Mouse (Mus musculus) forebrain, embryonic 12.5 days (tissue): Measurements from ENCODE around the gene 4930555G01Rik. TPM values are rescaled to one million over a fixed set of nuclear protein-coding genes. Genes with fewer than 3 reads are reported as not detected.
A peak's percentile ranks its signal among the peaks of the same experiment; 100 is the strongest.
"Not testable (repeated sequence)": the region's sequence is repeated elsewhere in the genome, so short reads cannot be mapped to it uniquely, and the experiment has no call there.

Source experiments
- ATAC-seq: fragments of 200-750 bp; cut with Nextera tagmentation; 2 replicates; pipeline ENCODE4 v1.8.0; 2017; ENCODE audit warnings: moderate TSS enrichment; ENCODE audit not compliant: low FRiP score
- H3K27ac ChIP-seq: fragments of 300-500 bp; sonication (generic); 2 replicates; pipeline ENCODE4 v1.5.1; 2016; ENCODE audit warnings: mild to moderate bottlenecking
- H3K27me3 ChIP-seq: fragments of 300-500 bp; sonication (generic); 2 replicates; pipeline ENCODE4 v1.6.1; 2016; ENCODE audit warnings: mild to moderate bottlenecking
- H3K36me3 ChIP-seq: fragments of 300-500 bp; sonication (generic); replicated peaks from 2 replicates; pipeline ENCODE4 v1.6.1; 2016; ENCODE audit warnings: mild to moderate bottlenecking
- H3K4me1 ChIP-seq: fragments of 300-500 bp; sonication (generic); 2 replicates; pipeline ENCODE4 v1.6.1; 2016
- H3K4me2 ChIP-seq: fragments of 300-500 bp; sonication (generic); 2 replicates; pipeline ENCODE4 v1.6.1; 2016; ENCODE audit warnings: mild to moderate bottlenecking, moderate library complexity
- H3K4me3 ChIP-seq: fragments of 300-500 bp; sonication (generic); replicated peaks from 2 replicates; pipeline ENCODE4 v1.5.1; 2016; ENCODE audit warnings: mild to moderate bottlenecking
- H3K9ac ChIP-seq: fragments of 300-500 bp; sonication (generic); 2 replicates; pipeline ENCODE4 v1.6.1; 2016; ENCODE audit warnings: mild to moderate bottlenecking
- H3K9me3 ChIP-seq: fragments of 300-500 bp; sonication (generic); 2 replicates; pipeline ENCODE4 v1.6.1; 2016
- WGBS: fragments of 180-500 bp; shearing (Covaris S2); methylation state at CpG from one replicate; pipeline ENCODE4 v1.1.7; 2016; 5-methylcytosine and 5-hydroxymethylcytosine counted together
- polyA plus RNA-seq: library from polyadenylated mRNA; unstranded; fragments of >200 nt; fragmentation: Nextera tagmentation; extraction: Ambion mirVana; gene quantifications from 2 replicates; pipeline ENCODE4 v1.2.1, GENCODE M21; 2016

Gene 4930555G01Rik
- not detected in 2 replicates for polyA plus RNA-seq

DNA sequence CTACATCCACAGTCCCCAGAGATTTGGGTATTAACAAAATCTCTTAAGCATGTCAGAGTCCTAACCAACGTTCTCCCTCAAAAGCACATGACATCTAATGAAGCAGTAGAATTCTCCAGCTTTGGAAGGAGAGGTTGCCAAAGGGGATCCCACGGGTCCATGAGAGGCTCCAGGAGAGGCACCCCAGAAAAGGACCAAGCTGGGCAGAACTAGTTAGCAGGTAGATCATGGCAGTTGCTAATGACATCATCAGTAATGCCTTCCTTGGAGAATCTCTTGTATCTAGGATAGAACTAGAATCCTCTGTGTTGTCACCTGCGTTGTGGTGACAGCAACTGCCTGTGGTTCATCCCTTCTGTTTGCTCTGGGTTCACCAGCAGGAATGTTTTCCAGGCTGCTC lies at the start of gene 4930555G01Rik:
Gene 4930555G01Rik, plus strand, starts transcription at position 301 of the 400 bp plus-strand sequence.
- WGBS: no CpG with 5 or more reads among the region's 3 CpGs

DNA sequence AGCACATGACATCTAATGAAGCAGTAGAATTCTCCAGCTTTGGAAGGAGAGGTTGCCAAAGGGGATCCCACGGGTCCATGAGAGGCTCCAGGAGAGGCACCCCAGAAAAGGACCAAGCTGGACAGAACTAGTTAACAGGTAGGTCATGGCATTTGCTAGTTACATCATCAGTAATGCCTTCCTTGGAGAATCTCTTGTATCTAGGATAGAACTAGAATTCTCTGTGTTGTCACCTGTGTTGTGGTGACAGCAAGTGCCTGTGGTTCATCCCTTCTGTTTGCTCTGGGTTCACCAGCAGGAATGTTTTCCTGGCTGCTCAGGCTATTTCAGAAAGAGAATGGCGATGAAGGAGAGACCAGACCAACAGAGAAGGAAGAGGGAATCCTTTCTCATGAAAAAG lies 34.8 kb upstream of the 4930555G01Rik start, which contains the start of gene Gm3298:
Gene Gm3298, plus strand, starts transcription at position 301 of the 400 bp plus-strand sequence.
- H3K9ac ChIP-seq, H3K4me3 ChIP-seq, H3K27me3 ChIP-seq, H3K36me3 ChIP-seq, H3K4me2 ChIP-seq, H3K9me3 ChIP-seq, H3K27ac ChIP-seq, ATAC-seq, H3K4me1 ChIP-seq: not testable (repeated sequence)
- 75% methylated on average over 1 of the region's 2 CpGs for WGBS

More for the DNA sequence above, at the start of gene 4930555G01Rik:
- H3K9ac ChIP-seq, H3K27ac ChIP-seq, H3K36me3 ChIP-seq, ATAC-seq, H3K9me3 ChIP-seq, H3K4me3 ChIP-seq, H3K4me2 ChIP-seq, H3K4me1 ChIP-seq, H3K27me3 ChIP-seq: not testable (repeated sequence)

DNA sequence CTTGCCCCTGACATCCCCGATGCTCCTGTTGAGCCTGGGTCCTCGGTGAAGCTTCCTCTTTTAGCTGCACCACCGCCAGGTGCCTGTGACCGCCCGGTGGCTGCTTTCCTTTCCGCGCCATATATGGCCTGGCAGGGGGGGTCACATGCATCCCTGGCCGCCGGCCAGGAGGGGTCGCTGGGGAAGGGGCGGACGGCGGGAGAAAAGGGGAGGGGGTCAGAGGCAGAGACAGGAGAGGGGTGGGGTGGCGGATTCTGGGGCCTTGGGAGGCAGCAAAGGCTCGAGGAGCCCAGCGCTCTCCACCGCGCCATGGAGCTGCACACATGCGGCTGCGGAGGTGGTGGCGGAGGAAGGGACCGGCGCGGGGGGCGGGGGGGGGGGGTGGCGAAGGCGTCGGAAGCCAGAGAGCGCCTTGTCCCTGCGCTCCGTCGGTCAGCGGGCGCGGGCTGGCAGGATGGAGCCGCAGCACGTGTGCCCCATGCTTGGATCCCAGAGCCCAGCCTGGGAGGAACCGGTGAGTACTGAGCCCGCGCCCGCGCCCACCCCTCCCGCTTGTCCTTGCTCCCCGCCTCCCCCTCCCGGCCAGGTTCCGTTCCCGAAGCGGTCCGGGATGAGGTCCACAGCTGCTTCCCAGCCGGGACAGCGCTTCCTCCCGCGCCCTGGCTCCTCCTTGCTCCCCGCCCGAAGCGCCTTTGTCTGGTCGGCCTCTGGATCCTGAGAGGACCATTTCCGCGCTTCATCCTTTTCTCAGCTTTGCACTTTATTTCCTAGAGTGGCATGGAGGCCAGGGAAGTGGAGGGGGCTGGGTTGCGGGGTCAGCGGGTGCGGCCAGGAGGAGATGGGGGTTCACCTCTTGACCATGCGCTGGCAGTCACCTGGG lies 20.4 kb downstream of the 4930555G01Rik start, which contains the start of gene Gm8281:
Gene Gm8281, plus strand, starts transcription at position 430 of the 880 bp plus-strand sequence.
- H3K4me3 ChIP-seq: peak within 1 kb of the TSS; percentile 49
- H3K9ac ChIP-seq: peak within 1 kb of the TSS; percentile 59
- H3K27ac ChIP-seq, H3K36me3 ChIP-seq, ATAC-seq, H3K27me3 ChIP-seq, H3K9me3 ChIP-seq, H3K4me1 ChIP-seq: not testable (repeated sequence)
- WGBS: 1% methylated on average over 23 of the region's 63 CpGs
- H3K4me2 ChIP-seq: peak within 1 kb of the TSS; percentile 58

Other genes starting within 250 kb of the 4930555G01Rik start
- not detected in 2 replicates for gene Gm3269, start 212.5 kb upstream of the 4930555G01Rik start, polyA plus RNA-seq
- 0.49 and 1.9 TPM in 2 replicates for gene Gm3264, start 195.1 kb upstream of the 4930555G01Rik start, polyA plus RNA-seq
- gene Gm3278, start 158.2 kb upstream of the 4930555G01Rik start, polyA plus RNA-seq: 0.15 TPM in 1 of 2 replicates, not detected in the other
- not detected in 2 replicates for gene Gm8297, start 66.7 kb upstream of the 4930555G01Rik start, polyA plus RNA-seq
- 0.58 TPM in 1 of 2 replicates, not detected in the other for gene Gm3298, start 34.7 kb upstream of the 4930555G01Rik start, polyA plus RNA-seq
- 2.5 and 4.0 TPM in 2 replicates for gene Gm8281, start 20.4 kb downstream of the 4930555G01Rik start, polyA plus RNA-seq
- gene Gm8279, start 80.9 kb downstream of the 4930555G01Rik start, polyA plus RNA-seq: not detected in 2 replicates
- gene Gm3317, start 113.9 kb downstream of the 4930555G01Rik start, polyA plus RNA-seq: not detected in 2 replicates
- gene Gm8271, start 135.2 kb downstream of the 4930555G01Rik start, polyA plus RNA-seq: not detected in 2 replicates
- not detected in 2 replicates for gene Gm3526, start 210.0 kb downstream of the 4930555G01Rik start, polyA plus RNA-seq